Mouse (Mus musculus) heart, postnatal 36 days (tissue): ENCODE measurements at regions not wholly inside any gene's neighbourhood (a gene's known extent, or its start where the extent isn't known, plus 50 kb on each side); places are given as distances from the start of the nearest gene placed in this dataset.

ENCODE experiments used
- DNase-seq, 2 experiments: peaks; one replicate each; pipeline ENCODE4 v3.0.0; 2021 to 2022
- intact Hi-C: fragments of 180-260 bp; cut with DNase I; formaldehyde crosslinking; loops from one replicate; pipeline ENCODE4 v1.15.1; 2025

GRCm38 (mm10) chr15:64434502-64434901 is 374.2 kb upstream of the Fam49b start:
- no peak for DNase-seq
- intact Hi-C loops: no loop called here

DNA sequence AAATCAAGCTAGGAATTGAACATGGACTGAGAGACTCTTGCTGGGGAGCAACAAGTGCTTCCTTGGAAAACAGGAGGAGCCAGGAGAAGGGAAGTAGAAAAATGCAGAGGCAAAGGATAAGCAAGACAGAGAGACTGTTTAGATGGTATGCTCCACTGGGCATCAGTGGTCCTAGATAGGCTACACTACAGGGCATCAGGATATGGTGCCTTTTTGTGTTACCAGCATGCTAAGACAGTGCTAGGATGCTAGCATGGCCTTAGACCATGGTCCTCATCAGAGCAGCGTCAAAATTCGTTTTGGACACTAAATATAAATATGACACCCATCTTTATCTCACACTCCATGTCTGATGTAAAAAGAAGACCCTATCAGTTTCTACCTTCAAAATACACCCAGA is 374.6 kb upstream of the Fam49b start:
- intact Hi-C loops: no loop called here
- no peak for DNase-seq

DNA sequence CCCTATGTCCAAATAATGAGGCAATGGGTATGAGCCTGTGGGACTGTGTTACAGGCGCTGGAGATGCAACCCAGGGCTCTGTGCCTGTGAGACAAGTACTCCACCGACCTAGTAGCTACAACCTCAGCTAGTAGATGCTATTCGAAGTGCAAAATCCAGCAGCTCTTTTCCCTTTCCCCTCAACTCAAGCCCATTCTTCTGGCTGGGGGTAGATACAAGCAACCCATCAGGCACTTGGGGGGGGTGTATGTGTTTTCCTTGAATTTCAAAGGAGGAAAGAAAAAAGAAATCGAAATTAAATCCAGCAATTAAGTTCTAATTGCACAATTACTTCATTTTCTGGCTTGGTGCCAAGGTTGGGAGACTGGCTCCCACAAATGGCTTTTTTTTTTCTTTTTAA is 372.4 kb upstream of the Gm21798 start:
- intact Hi-C loops: no loop called here

DNA sequence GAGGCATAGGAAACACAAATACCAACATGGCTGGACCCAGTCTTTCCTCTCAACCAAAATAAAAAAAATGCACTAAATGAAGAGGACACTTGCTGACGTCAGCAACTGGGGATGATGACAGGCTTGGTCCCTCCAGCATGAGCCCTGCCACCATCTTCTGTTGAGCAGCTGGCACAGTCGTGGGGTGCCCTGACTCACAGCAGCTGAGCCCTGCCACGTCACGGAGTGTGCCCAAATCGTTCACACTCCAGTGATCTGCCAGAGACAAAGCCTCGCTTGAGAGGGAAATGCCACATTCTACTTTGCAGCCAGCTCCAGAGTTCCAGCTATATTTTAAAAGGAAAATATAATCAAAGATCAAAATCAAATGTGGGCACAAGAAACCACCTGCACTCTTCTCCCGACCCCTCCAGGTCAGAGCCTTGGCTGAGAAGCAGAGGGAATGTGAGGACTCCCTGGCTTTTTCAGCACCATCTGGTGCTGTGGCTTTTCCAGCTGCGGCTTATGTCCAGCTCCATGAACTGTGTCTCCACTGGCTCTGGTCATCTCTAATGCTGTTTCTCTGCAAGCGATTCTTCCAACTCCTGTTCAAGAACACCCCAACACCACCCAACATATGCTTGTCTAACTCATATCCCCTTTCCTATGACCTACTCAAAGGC is 371.0 kb upstream of the Gm21798 start:
- DNase-seq: no peak

More for the DNA sequence above, 372.4 kb upstream of the Gm21798 start:
- no peak for DNase-seq

GRCm38 (mm10) chr15:64447239-64447952 is 370.1 kb upstream of the Gm21798 start:
- intact Hi-C loops: no loop called here
- DNase-seq: no peak

More for the DNA sequence above, 371.0 kb upstream of the Gm21798 start:
- intact Hi-C loops: no loop called here

GRCm38 (mm10) chr15:64448581-64449140 is 368.8 kb upstream of the Gm21798 start:
- intact Hi-C loops: no loop called here
- peak; percentile 42 to 64 for DNase-seq

DNA sequence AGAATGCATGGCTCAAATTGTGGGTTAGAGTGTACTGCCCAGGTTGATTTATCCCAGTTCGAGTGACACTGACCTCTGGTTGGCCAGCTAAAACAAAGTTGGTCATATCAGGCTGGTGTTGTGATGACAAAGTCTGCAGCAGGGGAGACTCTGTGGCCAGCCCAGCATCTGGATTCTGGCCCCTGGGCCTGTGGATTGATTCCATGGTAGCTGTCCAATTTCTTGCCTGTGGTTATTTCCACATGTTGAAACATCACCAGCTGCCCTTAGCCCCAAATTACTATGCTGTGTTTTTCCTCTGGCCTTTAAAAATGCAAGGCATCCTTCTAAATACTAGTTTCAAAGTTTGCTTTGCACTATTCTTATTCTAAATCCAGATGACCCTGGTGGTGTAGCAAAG is 346.8 kb upstream of the Gm21798 start:
- intact Hi-C loops: no loop called here
- DNase-seq: peak; percentile 32 to 43

DNA sequence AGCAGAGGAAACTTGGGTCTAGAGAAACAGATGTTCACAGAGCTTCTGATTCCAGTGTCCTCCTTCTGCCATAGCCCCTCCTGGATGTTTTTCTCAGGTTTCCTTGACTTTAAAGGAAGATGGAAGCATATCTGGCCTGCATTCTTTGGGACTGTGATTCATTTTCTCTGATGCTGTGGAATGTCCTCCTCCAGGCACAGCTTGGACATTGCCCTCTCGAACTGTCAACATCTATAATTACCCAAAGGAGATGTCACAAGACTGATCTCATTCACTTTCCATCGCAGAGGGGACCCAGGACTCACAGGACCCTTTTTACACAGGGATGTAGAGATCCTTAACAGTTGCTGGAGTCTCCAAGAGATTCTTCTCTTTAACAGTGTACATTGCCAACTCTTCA is 345.9 kb upstream of the Gm21798 start:
- intact Hi-C loops: no loop called here
- no peak for DNase-seq

GRCm38 (mm10) chr15:64474236-64474635 is 343.3 kb upstream of the Gm21798 start:
- DNase-seq: no peak
- intact Hi-C loops: no loop called here

DNA sequence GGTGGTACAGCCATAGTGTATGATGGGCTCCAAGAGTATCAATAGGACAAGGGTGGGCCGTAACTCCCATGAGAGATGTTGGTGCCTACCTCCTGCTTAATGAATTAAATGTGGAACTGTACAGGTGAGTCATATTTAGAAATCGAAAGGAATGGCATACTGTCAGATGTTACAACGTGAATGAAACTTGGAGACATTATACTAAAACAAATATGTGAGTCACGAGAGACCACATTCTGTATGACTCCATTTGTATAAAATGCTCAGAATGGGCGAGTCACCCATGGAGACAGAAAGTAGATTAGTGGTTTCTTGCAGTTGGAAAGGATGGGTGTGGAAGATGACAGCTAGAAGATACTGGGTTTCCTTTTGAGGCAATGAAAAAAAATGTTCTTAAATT is 340.4 kb upstream of the Gm21798 start:
- intact Hi-C loops: no loop called here
- DNase-seq: no peak

DNA sequence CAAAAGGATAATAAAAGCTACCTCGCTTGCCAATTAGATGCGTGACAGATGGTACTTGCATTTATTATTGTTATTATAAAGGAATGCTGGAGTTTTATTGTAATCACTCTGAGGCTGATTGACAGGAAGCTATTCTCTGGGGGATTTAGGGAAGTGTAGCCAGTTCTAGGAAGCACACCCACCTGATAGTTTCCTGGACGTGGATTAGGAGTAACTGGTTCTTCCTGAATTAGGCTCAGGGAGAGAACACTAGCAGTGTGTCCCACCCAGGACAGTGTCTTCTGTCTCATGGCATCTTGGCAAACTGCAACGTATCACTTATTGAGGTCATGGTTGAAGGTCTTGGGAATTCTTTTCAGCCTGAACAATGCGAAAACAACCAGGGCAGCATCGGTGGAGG is 336.9 kb upstream of the Gm21798 start:
- no peak for DNase-seq
- intact Hi-C loops: loop anchor here (1.0 to 5.0 kb wide), 2 partner anchors 99 to 147 kb away; no protein-coding TSS in a partner anchor

GRCm38 (mm10) chr15:64481226-64481625 is 336.3 kb upstream of the Gm21798 start:
- intact Hi-C loops: loop anchor here (1.0 to 5.0 kb wide), 2 partner anchors 100 to 146 kb away; no protein-coding TSS in a partner anchor
- no peak for DNase-seq

DNA sequence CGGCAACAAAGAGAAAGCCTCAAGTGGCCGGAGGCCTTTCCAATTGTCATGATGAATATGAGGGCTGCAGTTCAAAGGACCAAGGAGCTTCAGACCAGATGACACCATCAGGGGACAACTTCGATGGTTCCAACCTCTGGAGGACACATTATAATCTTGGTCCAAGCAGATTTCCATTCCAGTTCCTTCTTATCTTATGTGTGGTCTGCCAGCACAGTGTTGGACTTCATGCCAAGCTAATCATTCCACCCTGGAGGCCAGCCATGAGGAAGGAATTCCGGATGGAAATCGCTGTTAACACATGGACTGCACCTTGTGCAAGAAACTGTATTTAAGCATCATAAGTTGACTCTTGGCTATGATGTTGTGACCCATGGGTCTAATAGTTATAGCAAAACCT is 334.5 kb upstream of the Gm21798 start:
- DNase-seq: peak; percentile 52 to 55
- intact Hi-C loops: loop anchor here (5.0 kb wide), 1 partner anchor 144 kb away; no protein-coding TSS in a partner anchor

GRCm38 (mm10) chr15:64487801-64488200 is 329.7 kb upstream of the Gm21798 start:
- no peak for DNase-seq
- intact Hi-C loops: no loop called here

DNA sequence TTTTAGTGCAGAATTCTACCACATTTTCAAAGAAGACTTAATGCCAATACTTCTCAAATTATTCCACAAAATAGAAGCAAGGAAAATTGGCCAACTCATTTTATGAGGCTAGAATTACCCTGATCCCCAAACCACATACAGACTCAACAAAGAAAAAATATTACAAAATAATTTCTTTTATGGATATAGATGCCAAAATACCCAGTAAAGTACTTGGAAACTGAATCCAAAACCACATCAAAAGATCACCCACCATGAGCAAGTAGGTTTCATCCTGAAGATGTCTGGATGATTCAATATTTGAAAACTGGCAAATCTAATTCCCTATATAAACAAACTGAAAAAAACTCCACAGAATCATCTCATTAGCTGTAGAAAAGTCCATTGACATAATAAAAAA is 316.7 kb upstream of the Gm21798 start:
- intact Hi-C loops: no loop called here
- no peak for DNase-seq

DNA sequence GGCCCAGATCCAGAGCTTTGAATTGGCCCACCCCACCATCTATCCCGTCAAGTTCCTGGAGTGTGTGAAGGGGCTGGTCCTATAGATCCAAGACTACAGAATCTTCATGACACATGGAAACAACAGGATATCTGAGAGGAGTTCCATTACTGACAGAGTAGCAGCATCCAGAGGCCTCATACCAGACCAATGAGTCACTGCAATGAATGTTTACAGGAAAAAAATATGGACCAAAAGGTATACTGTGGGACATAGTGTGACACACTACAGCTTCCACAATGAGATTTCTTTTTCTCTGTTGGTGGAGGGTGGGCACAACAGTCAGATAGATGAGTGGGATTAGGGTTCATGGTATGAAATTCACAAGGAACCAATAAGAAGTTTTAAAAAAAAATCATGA is 316.0 kb upstream of the Gm21798 start:
- intact Hi-C loops: no loop called here

GRCm38 (mm10) chr15:64504751-64505150 is 312.7 kb upstream of the Gm21798 start:
- intact Hi-C loops: no loop called here

More for the DNA sequence above, 316.0 kb upstream of the Gm21798 start:
- no peak for DNase-seq

GRCm38 (mm10) chr15:64510649-64511048 is 306.8 kb upstream of the Gm21798 start:
- DNase-seq: no peak
- intact Hi-C loops: no loop called here

More at GRCm38 (mm10) chr15:64504751-64505150, 312.7 kb upstream of the Gm21798 start:
- no peak for DNase-seq

GRCm38 (mm10) chr15:64511176-64511575 is 306.3 kb upstream of the Gm21798 start:
- intact Hi-C loops: no loop called here
- no peak for DNase-seq

GRCm38 (mm10) chr15:64512615-64513014 is 304.9 kb upstream of the Gm21798 start:
- no peak for DNase-seq
- intact Hi-C loops: no loop called here

GRCm38 (mm10) chr15:64513501-64514097 is 303.9 kb upstream of the Gm21798 start:
- intact Hi-C loops: no loop called here
- no peak for DNase-seq
